Mouse (Mus musculus): ENCODE data around the gene Gm15085. TPM values are rescaled to one million over a fixed set of nuclear protein-coding genes. Genes with fewer than 3 reads are reported as not detected.
"Not testable (repeated sequence)": the region's sequence is repeated elsewhere in the genome, so short reads cannot be mapped to it uniquely, and the experiment has no call there.

Gene Gm15085
- total RNA-seq (2014; rRNA removed) (not detected in 2 replicates), polyA plus RNA-seq (2015; fragmentation: Nextera tagmentation; extraction: Ambion mirVana) (not detected in 2 replicates)

DNA sequence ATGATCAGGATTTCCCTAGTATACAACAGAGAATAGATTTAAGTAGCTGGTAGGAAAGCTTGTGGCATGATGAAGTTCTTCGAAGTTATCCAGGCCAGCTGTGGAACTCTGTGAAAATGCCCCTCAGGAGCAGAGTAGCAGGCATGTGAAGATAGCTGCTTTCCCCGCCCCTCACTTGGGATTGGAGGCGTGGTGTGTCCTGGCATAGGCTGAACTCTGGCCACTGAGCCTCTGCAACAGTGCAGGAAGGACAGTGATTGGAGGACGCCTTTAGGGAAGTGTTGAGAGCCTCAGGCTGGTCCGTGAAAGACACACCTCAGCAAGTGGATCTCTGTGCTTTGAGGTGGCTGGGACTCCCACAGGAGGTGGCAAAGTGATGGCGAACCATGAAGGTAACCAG lies at the start of gene Gm15085:
Gm15085 (plus strand) TSS at position 301 of the 400 bp plus-strand sequence.
- not testable (repeated sequence) for H3K36me3 ChIP-seq (ENCODE audit: insufficient read depth, low read length); H3K4me2 ChIP-seq (ENCODE audit: low read depth, low read length, poor library complexity, severe bottlenecking); H3K4me3 ChIP-seq (ENCODE audit: low read depth, low read length); H3K9ac ChIP-seq (replicated peaks; ENCODE audit: low read length, poor library complexity, severe bottlenecking); H3K9me3 ChIP-seq (ENCODE audit: low read length); H3K4me1 ChIP-seq (ENCODE audit: insufficient read depth, low read length); H3K27ac ChIP-seq (ENCODE audit: low read depth, low read length); H3K27me3 ChIP-seq (ENCODE audit: insufficient read depth, low read length); DNase-seq (ENCODE audit: low spot score); ATAC-seq (ENCODE audit: low FRiP score)
- no CpG with 5 or more reads among the region's 6 CpGs for whole genome bisulfite sequencing

Other genes starting within 250 kb of the Gm15085 start
- gene Gm15093, start 175.2 kb upstream of the Gm15085 start, total RNA-seq (2014; rRNA removed), result not detected in 2 replicates
- not detected in 2 replicates for gene Gm15093, start 175.2 kb upstream of the Gm15085 start, polyA plus RNA-seq (2015; fragmentation: Nextera tagmentation; extraction: Ambion mirVana)
- not detected in 2 replicates for gene Gm10439, start 147.0 kb downstream of the Gm15085 start, total RNA-seq (2014; rRNA removed)
- not detected in 2 replicates for gene Gm10439, start 147.0 kb downstream of the Gm15085 start, polyA plus RNA-seq (2015; fragmentation: Nextera tagmentation; extraction: Ambion mirVana)

Data from midbrain, postnatal 0 days (tissue).